Mouse (Mus musculus) intestine, postnatal 0 days (tissue): ENCODE results near the gene Lrrc3. TPM values are rescaled to one million over a fixed set of nuclear protein-coding genes. Genes with fewer than 3 reads are reported as not detected.
"Not testable (repeated sequence)": the region's sequence is repeated elsewhere in the genome, so short reads cannot be mapped to it uniquely, and the experiment has no call there.

ENCODE experiments used
- ATAC-seq: fragments of 200-750 bp; cut with Nextera tagmentation; 2 replicates; pipeline ENCODE4 v1.8.0; 2017; ENCODE audit warnings: mild to moderate bottlenecking, moderate TSS enrichment, moderate library complexity
- H3K27ac ChIP-seq: fragments of 300-500 bp; sonication (generic); 2 replicates; pipeline ENCODE4 v1.5.1; 2014; ENCODE audit warnings: mild to moderate bottlenecking, low read depth, low read length, moderate library complexity
- H3K27me3 ChIP-seq: fragments of 300-500 bp; sonication (generic); replicated peaks from 2 replicates; pipeline ENCODE4 v1.6.1; 2014; ENCODE audit warnings: low read length, mixed read lengths; ENCODE audit not compliant: control insufficient read depth, insufficient read depth
- H3K36me3 ChIP-seq: fragments of 300-500 bp; sonication (generic); 2 replicates; pipeline ENCODE4 v1.6.1; 2014; ENCODE audit warnings: mild to moderate bottlenecking, moderate library complexity; ENCODE audit not compliant: control insufficient read depth, insufficient read depth
- H3K4me1 ChIP-seq: fragments of 300-500 bp; sonication (generic); replicated peaks from 2 replicates; pipeline ENCODE4 v1.6.1; 2014; ENCODE audit warnings: antibody characterized with exemption, low read length, mixed read lengths; ENCODE audit not compliant: control insufficient read depth, insufficient read depth
- H3K4me2 ChIP-seq: fragments of 300-500 bp; sonication (generic); replicated peaks from 2 replicates; pipeline ENCODE4 v1.6.1; 2014; ENCODE audit warnings: low read depth, mild to moderate bottlenecking, moderate library complexity
- H3K4me3 ChIP-seq: fragments of 300-500 bp; sonication (generic); 2 replicates; pipeline ENCODE4 v1.5.1; 2014; ENCODE audit warnings: low read depth, low read length
- H3K9ac ChIP-seq: fragments of 300-500 bp; sonication (generic); 2 replicates; pipeline ENCODE4 v1.6.1; 2014; ENCODE audit warnings: mild to moderate bottlenecking, low read depth, low read length
- H3K9me3 ChIP-seq: fragments of 300-500 bp; sonication (generic); 2 replicates; pipeline ENCODE4 v1.6.1; 2016; ENCODE audit warnings: mixed run types; ENCODE audit not compliant: control insufficient read depth
- CTCF ChIP-seq: sonication (generic); IDR thresholded peaks from 2 replicates; pipeline ENCODE4 v1.5.1; 2016; ENCODE audit warnings: low read depth, mild to moderate bottlenecking, control low read depth, antibody characterized with exemption, moderate library complexity
- WGBS: fragments of 180-500 bp; shearing (Covaris S2); extraction: QIAGEN DNeasy Blood & Tissue Kit; methylation state at CpG from one replicate; pipeline ENCODE4 v1.1.7; 2014; 5-methylcytosine and 5-hydroxymethylcytosine counted together
- polyA plus RNA-seq: library from polyadenylated mRNA; unstranded; fragments of >200 nt; fragmentation: Nextera tagmentation; extraction: Ambion mirVana; gene quantifications from 2 replicates; pipeline ENCODE4 v1.2.1, GENCODE M21; 2015

The Lrrc3 gene
- polyA plus RNA-seq: 2.1 TPM in 2 replicates

- WGBS: 2% methylated on average over 46 of the region's 46 CpGs
- Histone ChIP-seq H3K36me3 (no peaks in the 10 kb centered on the region), H3K4me3 (peak within 1 kb of the TSS; percentile 58), H3K27ac (no peak within 1 kb of the TSS), H3K9ac (peak within 1 kb of the TSS; percentile 50; the same call in 1 of the 2 replicates), H3K4me2 (peak within 1 kb of the TSS; percentile 92), H3K4me1 (0 out of 2 replicates have a peak, but pooled peaks cover 6% of the 10 kb centered on the region), H3K27me3 (no peaks in the 10 kb centered on the region), H3K9me3 (no peaks in the 10 kb centered on the region)
- TF ChIP-seq CTCF: peak; percentile 59
- ATAC-seq: peak; percentile 72
Measured at GRCm38 (mm10) chr10:77902211-77902893, at the start of gene Lrrc3. TSS of gene Lrrc3 (minus strand) at chr10:77902536.

GRCm38 (mm10) chr10:77950468-77950867, 48.1 kb upstream of the Lrrc3 start:
- H3K4me2 ChIP-seq, H3K36me3 ChIP-seq, H3K9ac ChIP-seq, H3K27ac ChIP-seq, H3K4me1 ChIP-seq, H3K27me3 ChIP-seq, H3K9me3 ChIP-seq, ATAC-seq, H3K4me3 ChIP-seq: not testable (repeated sequence)
- WGBS: 84% methylated on average over 8 of the region's 12 CpGs

GRCm38 (mm10) chr10:77939685-77940084, 37.3 kb upstream of the Lrrc3 start:
- H3K9me3 ChIP-seq: no peaks in the 10 kb centered on the region
- H3K27ac ChIP-seq: no peak overlapping the region
- ATAC-seq: no peak
- no peaks in the 10 kb centered on the region for H3K27me3 ChIP-seq
- no peak for TF ChIP-seq CTCF
- no peaks in the 10 kb centered on the region for H3K4me1 ChIP-seq
- WGBS: 46% methylated on average over 2 of the region's 2 CpGs
- H3K36me3 ChIP-seq: no peaks in the 10 kb centered on the region
- no peak overlapping the region for H3K9ac ChIP-seq
- no peak overlapping the region for H3K4me2 ChIP-seq
- no peak overlapping the region for H3K4me3 ChIP-seq

DNA sequence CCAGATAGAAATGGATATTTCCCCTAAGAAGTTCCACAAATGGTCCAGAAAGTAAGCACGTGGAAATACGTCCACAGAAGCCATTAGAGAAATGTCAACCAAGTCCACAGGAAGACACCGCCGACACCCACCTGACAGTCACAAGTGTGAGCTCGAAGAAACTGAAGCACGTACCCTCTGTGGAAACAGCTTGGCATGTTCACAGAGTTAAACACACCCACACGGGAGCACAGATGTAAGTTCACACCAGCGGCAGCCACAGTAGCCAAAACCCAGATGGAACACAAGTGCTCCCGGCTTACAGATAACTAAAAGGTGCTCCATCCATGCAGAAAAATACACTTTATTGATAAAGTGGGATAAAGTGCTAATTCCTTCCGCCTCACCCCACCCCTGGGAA, 25.0 kb upstream of the Lrrc3 start:
- no peak overlapping the region for H3K4me3 ChIP-seq
- TF ChIP-seq CTCF: no peak
- 70% methylated on average over 10 of the region's 10 CpGs for WGBS

GRCm38 (mm10) chr10:77926140-77926539, 23.8 kb upstream of the Lrrc3 start:
- no peak overlapping the region for H3K9ac ChIP-seq
- no peak overlapping the region for H3K27ac ChIP-seq
- H3K9me3 ChIP-seq: no peaks in the 10 kb centered on the region
- no peak overlapping the region for H3K4me2 ChIP-seq
- no peaks in the 10 kb centered on the region for H3K4me1 ChIP-seq
- WGBS: 40% methylated on average over 7 of the region's 7 CpGs
- ATAC-seq: no peak
- TF ChIP-seq CTCF: peak; percentile 70
- no peak overlapping the region for H3K4me3 ChIP-seq
- H3K36me3 ChIP-seq: no peaks in the 10 kb centered on the region
- no peaks in the 10 kb centered on the region for H3K27me3 ChIP-seq

More for the DNA sequence above, 25.0 kb upstream of the Lrrc3 start:
- H3K4me2 ChIP-seq: no peak overlapping the region
- no peaks in the 10 kb centered on the region for H3K36me3 ChIP-seq
- no peak overlapping the region for H3K27ac ChIP-seq
- no peak for ATAC-seq
- H3K27me3 ChIP-seq: no peaks in the 10 kb centered on the region
- H3K9ac ChIP-seq: no peak overlapping the region
- no peaks in the 10 kb centered on the region for H3K4me1 ChIP-seq
- no peaks in the 10 kb centered on the region for H3K9me3 ChIP-seq

- WGBS: 54% methylated on average over 4 of the region's 4 CpGs
- Histone ChIP-seq H3K36me3 (no peaks in the 10 kb centered on the region), H3K27ac (no peak overlapping the region), H3K9ac (no peak overlapping the region), H3K4me1 (no peaks in the 10 kb centered on the region), H3K4me2 (no peak overlapping the region), H3K9me3 (no peaks in the 10 kb centered on the region), H3K4me3 (no peak overlapping the region), H3K27me3 (no peaks in the 10 kb centered on the region)
- no peak for TF ChIP-seq CTCF
- ATAC-seq: no peak
Measured at GRCm38 (mm10) chr10:77922681-77923080, 20.3 kb upstream of the Lrrc3 start.

DNA sequence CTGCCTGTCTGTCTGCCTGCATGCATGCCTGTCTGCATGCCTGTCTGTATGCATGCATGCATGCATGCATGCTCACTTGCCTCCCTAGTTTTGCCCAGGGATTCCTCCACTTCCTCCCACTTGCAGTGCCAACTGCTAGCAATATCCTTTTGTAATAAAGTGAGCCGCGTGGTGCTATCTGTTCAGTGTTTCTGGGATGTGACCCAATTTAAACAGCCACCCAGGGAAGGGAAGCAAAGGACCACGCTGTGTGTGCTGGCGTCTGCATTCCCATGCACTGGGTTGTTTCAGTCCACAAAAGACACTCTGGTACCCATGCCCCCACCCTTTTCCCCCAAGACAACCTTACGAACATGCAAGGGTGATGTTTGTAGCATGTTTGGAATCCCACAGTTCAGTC, 18.7 kb upstream of the Lrrc3 start:
- H3K27me3 ChIP-seq: no peaks in the 10 kb centered on the region
- H3K36me3 ChIP-seq: no peaks in the 10 kb centered on the region
- no peaks in the 10 kb centered on the region for H3K9me3 ChIP-seq
- no peak for TF ChIP-seq CTCF
- H3K4me2 ChIP-seq: no peak overlapping the region
- no peak overlapping the region for H3K4me3 ChIP-seq
- no peak for ATAC-seq
- H3K4me1 ChIP-seq: no peaks in the 10 kb centered on the region
- no peak overlapping the region for H3K27ac ChIP-seq
- no peak overlapping the region for H3K9ac ChIP-seq
- WGBS: 79% methylated on average over 5 of the region's 5 CpGs
